Mouse (Mus musculus): ENCODE data around the gene Ppfia4. TPM values are rescaled to one million over a fixed set of nuclear protein-coding genes. Genes with fewer than 3 reads are reported as not detected.

Gene Ppfia4
- total and polyA plus RNA-seq, 3 experiments, result 0.30 to 5.4 (median 1.8) TPM

DNA sequence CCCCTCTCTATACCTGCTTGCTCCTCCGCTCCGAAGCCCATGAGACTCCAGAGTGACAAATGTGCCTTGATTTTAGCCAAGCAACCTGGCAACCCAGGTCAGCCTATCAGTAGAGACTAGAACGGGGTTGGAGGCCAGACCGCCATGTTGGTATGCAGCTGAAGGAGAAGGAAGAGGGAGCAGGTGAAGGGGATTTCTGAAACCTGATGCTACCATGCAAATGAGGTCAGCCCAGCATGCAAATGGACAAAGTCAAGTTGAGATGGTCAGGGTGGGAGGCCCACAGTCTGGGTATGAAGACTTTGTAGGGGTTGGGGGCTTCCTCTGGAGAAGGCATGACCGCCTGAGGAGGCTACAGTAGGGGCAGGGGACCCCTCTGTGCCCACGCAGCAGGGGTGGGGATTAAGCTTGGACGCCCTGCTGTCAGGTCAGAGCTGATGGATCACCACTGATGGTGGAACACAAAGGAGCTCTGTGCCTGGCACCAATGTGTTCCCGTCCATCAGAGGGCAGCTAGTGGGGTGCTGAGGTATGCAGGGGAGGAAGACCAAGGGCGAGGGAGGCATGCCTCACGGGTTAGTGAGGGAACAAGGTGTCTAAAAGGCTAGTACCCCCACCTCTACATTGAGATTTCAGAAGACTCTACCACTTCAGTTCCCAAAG is 47.1 kb downstream of the Ppfia4 start:
- H3K27ac ChIP-seq (ENCODE audit: insufficient read depth, low read depth), result peak overlapping the region; percentile 2; the same call in 1 of the 2 replicates
- H3K4me1 ChIP-seq (ENCODE audit: control insufficient read depth in 1 of 2, insufficient read depth in 2 of 2), result peaks cover 36 to 83% of the 10 kb centered on the region in 2 experiments
- dilution Hi-C loops (cut with MboI; ENCODE audit: extremely low pct_ligation_motif_present, extremely low pct_unique_long_range_greater_than_20kb, low sequenced_read_pairs) (no loop called here), in situ Hi-C loops (cut with MboI; ENCODE audit: low pct_ligation_motif_present, low pct_unique_long_range_greater_than_20kb, low sequenced_read_pairs) (no loop called here)
- peak overlapping the region; percentile 27; the same call in 1 of the 2 replicates for H3K4me2 ChIP-seq (ENCODE audit: insufficient read depth, low read depth, poor library complexity, severe bottlenecking)
- H3K4me3 ChIP-seq (replicated peaks in 1 of 3; ENCODE audit: low read depth in 2 of 3, low read length in 2 of 3, poor library complexity in 1 of 3), result peak overlapping the region in 2 of 3 experiments; percentile 13 to 49
- no peaks in the 10 kb centered on the region for H3K9me3 ChIP-seq (replicated peaks; ENCODE audit: low read length)
- no peaks in the 10 kb centered on the region for H3K79me2 ChIP-seq (replicated peaks; ENCODE audit: control insufficient read depth, extremely low read depth, insufficient read depth, poor library complexity, severe bottlenecking)
- H3K36me3 ChIP-seq (replicated peaks in 1 of 2; ENCODE audit: control insufficient read depth in 1 of 2, insufficient read depth in 1 of 2, low read length in 1 of 2), result no peaks in the 10 kb centered on the region
- DNase-seq (ENCODE audit: extremely low read depth), result peak; percentile 73
- peak; percentile 41; the same call in 1 of the 2 replicates for TF ChIP-seq POLR2A (IDR thresholded peaks at IDR 0.05; ENCODE audit: low read depth, low read length)
- TF ChIP-seq MAFK (IDR thresholded peaks at IDR 0.05; ENCODE audit: insufficient replicate concordance, low read length), result 0 out of 2 replicates have a peak, but pooled peaks have one; percentile 38
- TF ChIP-seq TBP (conservative IDR thresholded peaks at IDR 0.05; ENCODE audit: low read depth, low read length), result 0 out of 2 replicates have a peak, but pooled peaks have one; percentile 45
- no peak for TF ChIP-seq RAD21 (IDR thresholded peaks at IDR 0.05; ENCODE audit: low read depth, low read length)
- TF ChIP-seq HCFC1 (IDR thresholded peaks at IDR 0.05; ENCODE audit: low read depth, low read length), result peak; percentile 40
- peak; percentile 81 for TF ChIP-seq TCF12 (IDR thresholded peaks at IDR 0.05; ENCODE audit: low read depth, low read length)
- TF ChIP-seq CHD2 (IDR thresholded peaks at IDR 0.05; ENCODE audit: low read length), result peak; percentile 49; the same call in 1 of the 2 replicates
- peak; percentile 72; the same call in 1 of the 2 replicates for TF ChIP-seq CHD1 (IDR thresholded peaks at IDR 0.05; ENCODE audit: low read depth, low read length)
- TF ChIP-seq ELF1 (IDR thresholded peaks at IDR 0.05; ENCODE audit: low read depth, low read length), result peak; percentile 64
- TF ChIP-seq MXI1 (IDR thresholded peaks at IDR 0.05; ENCODE audit: low read depth, low read length), result no peak
- TF ChIP-seq ZMIZ1 (IDR thresholded peaks at IDR 0.05; ENCODE audit: low read depth, low read length), result no peak
- TF ChIP-seq MEF2A (IDR thresholded peaks at IDR 0.05; ENCODE audit: borderline replicate concordance, low read depth, low read length), result peak; percentile 76
- peak; percentile 68 for TF ChIP-seq IRF4 (IDR thresholded peaks at IDR 0.05; ENCODE audit: low read depth, low read length)
- TF ChIP-seq MAZ (IDR thresholded peaks at IDR 0.05; ENCODE audit: low read depth, low read length), result peak; percentile 38; the same call in 1 of the 2 replicates
- TF ChIP-seq EP300 (IDR thresholded peaks at IDR 0.05; ENCODE audit: low read length), result peak; percentile 82
- TF ChIP-seq BHLHE40 (IDR thresholded peaks at IDR 0.05; ENCODE audit: low read depth, low read length), result peak; percentile 58
- TF ChIP-seq NRF1 (IDR thresholded peaks at IDR 0.05; ENCODE audit: low read depth, low read length), result peak; percentile 41
- TF ChIP-seq RCOR1 (conservative IDR thresholded peaks at IDR 0.05; ENCODE audit: low read depth, low read length), result peak; percentile 52; the same call in 1 of the 2 replicates
- TF ChIP-seq MAX (IDR thresholded peaks at IDR 0.05; ENCODE audit: low read length), result peak; percentile 57
- TF ChIP-seq ZNF384 (IDR thresholded peaks at IDR 0.05; ENCODE audit: low read depth, low read length), result no peak
- peak; percentile 77 for TF ChIP-seq ETS1 (conservative IDR thresholded peaks at IDR 0.05; ENCODE audit: low read depth, low read length)
- H3K9ac ChIP-seq (ENCODE audit: insufficient read depth, low read depth), result no peak overlapping the region
- H3K27me3 ChIP-seq (replicated peaks), result no peaks in the 10 kb centered on the region

All from CH12.LX (cell line).